Mouse (Mus musculus): ENCODE measurements around the gene Znfx1.

The Znfx1 gene

DNA sequence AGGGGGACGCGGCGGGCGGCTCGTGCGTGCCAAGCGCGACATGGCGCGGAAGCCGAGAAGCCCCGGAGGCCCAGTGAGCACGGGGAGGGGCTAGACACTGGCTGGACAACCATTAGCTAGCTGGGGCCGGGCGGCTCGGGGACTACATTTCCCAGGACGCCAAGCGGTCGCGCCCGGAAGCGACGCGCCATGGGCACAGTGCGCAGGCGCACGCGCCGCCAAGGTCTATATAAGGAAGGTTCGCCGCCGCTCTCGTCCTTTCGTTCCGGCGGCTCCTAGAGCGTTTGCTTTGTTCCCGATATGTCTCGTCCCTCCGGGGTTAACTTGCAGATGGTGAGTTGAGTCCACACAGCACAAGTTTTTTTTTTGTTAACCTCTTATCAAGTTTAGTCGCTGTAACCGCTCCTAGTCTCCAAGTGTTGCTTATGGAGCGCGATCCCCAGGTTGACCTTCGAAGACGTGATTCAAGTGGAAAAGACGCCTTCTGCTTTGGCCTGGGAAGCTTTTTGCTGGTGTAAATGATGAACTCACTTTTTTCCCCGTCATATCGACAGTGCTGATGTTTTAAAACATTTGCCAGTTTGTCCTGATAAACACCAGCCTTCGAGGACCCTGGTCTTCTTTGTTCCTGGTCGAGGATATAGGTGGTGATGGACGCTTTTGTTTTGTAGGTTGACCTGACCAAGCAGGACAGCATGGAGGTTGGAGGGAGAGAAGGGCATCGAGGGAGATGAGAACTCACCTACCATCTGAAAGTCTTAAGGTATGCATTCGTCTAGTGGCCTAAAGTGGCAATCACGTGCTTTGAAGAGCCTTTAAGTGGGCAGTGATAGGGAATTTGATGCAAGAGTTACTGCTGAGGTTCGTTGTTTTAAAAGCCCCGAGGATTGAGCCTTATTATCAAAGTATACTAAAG, at the start of gene Znfx1:
Gene Znfx1, minus strand, starts transcription at position 51 of the 916 bp plus-strand sequence.
- peak; percentile 97 for DNase-seq

DNA sequence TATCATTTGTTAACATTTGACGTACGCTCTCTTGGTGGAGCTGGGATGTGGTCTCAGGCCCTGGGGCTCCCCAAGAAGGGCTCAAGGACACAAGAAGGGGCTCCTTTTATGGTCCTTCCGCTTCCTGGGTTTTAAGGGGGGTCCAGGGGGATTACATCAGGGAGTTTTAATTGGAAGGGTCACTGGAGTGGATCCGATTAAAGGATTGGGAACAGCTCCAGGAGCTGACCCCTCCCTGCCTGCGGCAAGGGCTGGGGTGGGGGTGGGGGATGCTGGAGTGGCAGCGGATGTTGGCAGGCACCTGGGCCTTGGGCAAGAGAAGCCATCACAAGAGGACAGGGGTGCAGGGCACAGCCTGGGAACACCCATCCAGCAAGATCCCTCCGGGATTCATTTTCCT, 49.4 kb upstream of the Znfx1 start:
- DNase-seq: peak; percentile 47

DNA sequence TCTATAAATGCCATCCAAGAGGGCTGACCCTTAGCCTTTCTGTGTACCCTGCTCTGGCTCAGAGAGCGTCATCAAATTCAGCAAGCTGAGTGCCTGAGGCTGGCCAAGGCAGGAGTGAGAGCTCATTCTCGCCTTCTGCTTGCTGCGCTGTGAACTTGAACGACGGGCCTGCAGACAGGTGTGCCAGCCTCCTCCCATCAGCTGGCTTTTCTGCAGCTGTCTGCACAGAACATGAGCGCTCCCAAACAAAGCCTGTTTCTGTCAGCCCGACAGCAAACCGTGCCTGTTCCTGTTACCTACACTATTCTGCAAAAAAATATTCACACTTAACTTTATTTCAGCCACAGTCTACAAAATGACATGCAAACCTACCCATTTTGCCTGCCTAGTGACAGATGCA, 46.7 kb upstream of the Znfx1 start:
- DNase-seq: no peak

DNA sequence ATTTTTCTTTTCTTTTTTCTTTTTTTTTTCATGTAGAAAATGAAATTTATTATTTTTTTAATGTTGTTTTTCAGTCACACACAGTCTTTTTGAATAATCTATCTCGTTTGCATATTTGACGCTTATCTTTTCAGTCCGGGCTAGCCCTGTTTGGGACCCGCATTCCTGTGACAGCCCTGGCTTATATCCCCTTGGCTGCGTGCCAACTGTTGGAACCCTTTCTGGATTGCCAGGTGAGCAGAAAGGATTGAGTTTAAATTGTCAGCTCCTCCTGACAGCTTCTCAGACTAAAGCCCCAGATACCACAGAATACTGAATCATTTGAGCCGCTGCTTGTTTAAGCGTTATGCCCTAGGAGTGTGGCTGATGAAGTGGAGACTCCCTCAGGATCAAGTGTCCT, 40.7 kb upstream of the Znfx1 start:
- DNase-seq: peak; percentile 57

DNA sequence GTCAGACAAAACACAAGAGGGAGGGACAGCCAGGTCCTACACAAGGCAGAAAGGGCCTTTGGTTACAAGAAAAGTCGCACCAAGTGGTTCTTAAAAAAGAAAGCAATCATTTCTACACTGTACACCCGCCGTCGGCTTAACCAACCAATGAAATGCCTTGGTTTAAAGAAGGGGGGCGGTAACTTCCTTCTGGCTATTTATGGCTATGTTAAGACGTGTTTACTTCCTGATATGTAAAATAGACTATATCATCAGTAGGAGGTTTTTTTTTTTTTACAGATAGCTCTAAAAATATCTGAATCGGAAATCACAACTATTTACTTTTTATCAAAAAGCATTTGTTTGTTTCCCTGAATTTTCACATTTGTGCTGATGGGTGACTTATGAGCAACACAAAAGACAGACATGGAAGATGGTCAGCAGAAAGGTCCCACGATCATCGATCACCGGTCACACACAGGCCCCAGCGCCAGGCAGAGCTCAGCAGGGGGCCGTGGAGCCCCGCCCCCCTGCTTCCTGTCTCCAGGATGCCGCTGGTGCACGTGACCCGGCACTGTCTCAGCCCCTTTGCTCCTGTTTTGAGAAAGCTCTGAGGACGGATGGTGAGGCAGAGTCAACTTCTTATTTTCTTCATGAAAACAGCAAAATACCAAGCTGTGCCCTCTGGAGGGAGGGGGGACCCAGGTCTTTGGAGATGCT, 39.1 kb upstream of the Znfx1 start:
- DNase-seq: peak; percentile 71

DNA sequence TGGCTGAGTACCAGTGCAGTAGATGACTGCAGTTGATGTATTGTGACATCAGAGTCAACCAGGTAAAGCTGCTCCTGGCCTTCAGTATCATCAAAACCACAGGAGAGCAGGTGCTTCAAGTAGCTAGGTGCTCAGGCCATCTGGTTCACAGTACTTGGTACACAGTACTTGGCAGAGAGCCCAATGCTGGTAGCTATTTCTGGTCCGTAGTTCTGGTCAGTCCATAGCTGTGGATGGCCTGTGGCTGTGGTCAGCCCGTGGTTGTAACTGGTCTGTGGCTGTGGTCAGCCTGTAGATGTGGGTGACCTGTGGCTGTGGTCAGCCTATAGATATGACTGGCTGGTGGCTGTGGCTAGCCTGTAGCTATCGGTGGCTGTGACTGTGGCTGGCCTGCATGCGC, 31.9 kb upstream of the Znfx1 start:
- no peak for DNase-seq

DNA sequence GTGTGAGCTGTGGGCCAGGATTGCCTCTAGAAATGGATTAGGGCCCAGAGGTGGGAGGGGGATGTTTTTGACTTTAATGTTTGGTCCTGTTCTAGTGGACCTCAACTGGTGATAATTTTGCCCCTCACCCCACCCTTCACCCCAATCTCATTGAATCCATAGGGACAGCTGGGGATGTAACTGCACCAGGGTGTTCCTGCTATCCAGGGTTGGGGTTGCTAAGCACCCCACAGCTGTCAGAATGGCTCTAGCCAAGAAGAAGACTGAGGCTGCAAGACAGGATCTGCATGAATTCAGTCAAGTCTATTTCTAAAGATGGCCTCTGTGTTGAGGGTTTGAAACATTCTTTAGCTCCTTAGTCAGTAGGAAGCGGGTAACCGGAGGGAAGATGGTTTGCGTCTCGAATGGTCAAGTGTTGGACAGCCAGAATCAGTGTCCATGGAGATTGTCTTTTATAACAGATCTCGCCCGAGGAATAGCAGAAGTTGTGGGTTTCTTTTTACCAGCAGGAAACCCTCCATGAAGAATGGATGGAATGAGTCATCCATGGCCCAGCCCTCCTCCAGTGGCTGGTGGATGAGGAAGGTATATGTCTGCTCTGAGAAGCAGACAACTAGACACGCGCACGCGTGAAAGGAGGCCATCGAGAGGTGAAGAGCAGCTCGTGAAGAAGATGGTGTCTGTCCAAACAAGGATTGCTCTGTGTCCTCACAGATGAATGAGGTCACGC, 30.5 kb upstream of the Znfx1 start:
- no peak for DNase-seq

DNA sequence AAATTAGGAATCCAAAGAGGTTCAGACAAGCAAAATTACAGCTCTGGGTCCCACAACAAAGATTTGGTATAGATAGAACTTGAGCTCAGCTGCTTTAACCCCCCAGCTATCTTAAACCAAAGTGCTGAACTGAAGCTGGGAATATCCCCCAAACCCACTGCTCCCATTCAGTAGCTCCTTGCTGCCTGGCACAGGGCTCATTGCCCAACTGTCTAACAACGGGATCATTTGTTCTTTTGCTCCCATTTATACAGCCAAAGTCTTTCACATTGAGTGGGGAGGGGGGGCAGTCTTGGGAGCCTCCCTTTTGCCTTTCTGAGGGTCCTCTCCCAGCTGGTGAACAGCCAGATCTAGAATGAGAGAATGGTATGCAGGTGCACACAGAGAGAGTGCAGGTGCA, 27.5 kb upstream of the Znfx1 start:
- DNase-seq: no peak

DNA sequence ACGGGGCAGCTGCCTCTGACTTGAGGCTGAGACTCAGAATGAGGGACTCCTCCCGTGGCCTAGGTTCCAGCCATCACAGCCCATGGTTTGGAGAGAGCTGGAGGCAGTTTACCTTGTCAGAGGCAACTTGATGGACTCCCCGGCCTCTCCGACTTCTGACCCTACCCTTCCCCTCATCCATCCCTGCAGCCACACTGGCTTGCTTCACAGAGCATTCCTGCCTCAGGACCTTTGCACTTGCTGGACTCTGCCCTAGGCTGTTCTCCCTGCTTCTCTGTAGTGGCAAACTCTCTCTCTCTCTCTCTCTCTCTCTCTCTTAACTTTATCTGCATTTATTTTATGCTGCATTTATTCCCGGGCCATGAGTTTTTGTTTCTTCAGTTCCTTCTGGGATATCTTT, 24.0 kb upstream of the Znfx1 start:
- DNase-seq: no peak

DNA sequence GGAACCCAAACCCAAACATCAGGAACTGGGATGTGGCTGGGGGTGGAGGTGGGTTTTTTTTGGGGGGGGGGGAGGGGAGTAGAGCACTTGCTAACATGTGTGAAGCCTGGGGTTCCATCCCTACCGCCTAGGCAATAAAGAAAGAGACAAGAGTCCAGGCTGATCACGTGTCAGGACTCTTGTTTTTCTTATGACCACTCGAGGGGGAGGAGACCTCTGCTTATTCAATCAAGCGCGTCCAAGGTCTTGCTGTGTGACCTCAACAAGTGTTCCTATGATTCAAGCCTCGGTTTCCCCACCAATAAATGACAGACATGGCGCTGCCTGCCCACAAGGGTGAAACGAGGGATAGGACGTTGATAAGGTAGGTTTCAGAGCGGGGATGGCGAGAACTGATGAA, 23.3 kb upstream of the Znfx1 start:
- no peak for DNase-seq

DNA sequence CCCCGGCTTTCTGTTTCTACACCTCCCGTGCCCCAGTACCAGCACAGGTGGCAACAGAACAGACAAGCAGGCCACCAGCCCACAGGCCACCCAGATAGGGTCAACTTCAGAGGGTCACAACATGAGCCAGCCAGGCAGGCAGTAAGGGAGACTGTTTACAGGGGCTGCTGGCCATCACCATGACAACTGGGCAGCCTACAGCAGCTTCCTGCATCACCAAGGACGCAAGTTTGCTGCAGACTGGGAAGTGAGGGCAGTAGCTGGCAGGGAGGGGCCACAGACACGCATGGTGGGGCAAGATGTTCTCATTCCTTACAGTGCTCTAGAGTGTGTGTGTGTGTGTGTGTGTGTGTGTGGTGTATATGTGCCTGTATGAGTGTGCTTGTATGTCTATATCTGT, 18.8 kb upstream of the Znfx1 start:
- DNase-seq: peak; percentile 48

DNA sequence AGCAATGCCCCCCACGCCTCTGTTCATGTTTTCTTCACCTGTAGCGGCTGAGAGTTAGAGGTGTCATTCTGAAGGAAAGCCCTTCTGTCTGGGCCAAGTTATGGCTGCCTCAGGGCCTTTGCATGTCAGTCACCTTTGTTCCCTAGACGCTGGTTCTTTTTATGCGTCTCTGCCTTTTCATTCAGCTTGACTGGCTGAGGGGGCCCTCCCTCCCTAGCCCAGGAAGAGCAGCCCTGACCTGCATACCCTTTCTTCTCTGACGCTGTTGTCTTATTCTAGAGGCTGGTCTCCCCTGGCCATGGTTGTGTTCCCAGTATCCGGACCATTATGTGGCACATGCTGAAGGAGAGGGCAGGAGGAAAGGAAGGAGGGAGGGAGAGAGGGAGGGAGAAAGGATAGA, 18.3 kb upstream of the Znfx1 start:
- no peak for DNase-seq

DNA sequence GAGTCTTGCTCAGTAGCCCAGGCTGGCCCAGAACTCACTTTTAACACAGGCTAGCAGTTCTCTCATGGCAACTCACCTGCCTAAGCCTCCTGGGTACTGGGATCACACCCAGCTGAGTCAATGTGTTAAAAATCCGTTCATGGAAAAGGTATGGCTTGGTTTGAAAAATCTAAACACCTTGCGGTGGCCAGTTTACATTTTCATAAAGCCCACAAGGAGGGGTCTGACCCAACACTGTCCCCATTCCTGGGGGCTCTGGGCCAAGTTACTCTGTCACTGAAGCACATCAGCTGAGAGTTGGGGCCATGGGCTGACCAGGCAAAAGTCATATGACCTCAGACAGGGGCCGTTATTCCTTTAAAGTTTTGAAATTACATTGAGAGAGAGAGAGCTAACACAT, 17.6 kb upstream of the Znfx1 start:
- DNase-seq: no peak

DNA sequence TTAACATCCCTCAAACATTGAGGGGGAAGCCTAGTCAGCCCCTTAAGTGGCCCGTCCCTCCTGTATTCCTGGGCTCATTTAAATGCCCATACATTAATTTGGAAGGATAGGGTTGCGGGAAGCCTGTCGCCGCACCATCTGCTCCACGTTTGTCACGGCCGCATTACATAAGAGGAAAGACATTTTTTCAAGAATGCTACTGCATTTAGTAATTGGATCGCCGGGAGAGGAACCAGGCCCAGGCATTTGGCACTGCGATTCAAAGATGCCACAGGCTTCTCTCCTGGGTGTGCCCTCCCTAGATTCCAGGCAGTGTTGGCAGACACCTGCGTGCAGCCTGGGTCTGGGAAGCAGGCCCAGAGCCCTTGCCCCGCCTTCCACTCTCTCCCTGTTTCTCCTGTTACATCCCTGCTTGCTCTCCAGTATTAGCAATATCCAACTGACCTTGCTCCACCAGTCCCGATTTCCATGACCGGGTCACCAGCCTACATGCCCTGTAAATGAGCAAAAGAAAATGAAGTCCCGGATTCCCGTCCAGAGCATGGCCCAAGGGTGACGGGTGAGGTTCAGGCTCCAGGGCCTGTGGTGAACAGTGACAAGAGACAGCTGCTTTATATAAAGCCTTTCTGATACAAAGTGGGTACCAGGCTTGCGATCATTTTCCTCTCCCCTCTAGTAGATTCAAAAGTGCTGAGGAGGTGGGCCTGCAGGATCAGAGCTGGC, 16.9 kb upstream of the Znfx1 start:
- DNase-seq: no peak

DNA sequence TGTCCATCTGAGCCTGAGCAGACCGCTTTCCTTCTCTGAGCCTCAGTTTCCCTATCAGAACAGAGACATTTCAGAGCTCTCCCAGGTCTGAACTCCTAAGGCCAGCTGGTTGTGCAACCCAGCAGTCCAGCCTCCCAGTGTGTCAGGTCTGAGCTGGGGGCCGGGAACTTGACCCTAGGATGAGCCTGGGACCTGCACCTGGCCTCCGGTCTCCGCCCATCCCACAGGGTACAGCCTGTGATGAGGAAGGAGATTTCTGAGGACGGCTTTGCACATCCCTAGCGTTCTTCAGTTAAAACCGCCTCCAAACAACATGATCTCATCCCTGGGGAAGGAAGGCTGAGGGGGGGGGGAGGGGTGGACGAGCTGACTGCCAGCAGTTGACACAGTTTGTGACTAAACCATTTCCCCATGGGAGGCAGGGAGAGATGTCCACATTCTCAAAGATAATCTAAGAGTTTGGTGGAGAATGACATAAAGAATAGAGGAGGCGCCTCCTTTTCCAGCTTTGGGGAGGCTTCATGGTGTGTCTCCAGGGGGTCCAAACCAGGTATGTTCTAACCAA, 16.2 kb upstream of the Znfx1 start:
- no peak for DNase-seq

DNA sequence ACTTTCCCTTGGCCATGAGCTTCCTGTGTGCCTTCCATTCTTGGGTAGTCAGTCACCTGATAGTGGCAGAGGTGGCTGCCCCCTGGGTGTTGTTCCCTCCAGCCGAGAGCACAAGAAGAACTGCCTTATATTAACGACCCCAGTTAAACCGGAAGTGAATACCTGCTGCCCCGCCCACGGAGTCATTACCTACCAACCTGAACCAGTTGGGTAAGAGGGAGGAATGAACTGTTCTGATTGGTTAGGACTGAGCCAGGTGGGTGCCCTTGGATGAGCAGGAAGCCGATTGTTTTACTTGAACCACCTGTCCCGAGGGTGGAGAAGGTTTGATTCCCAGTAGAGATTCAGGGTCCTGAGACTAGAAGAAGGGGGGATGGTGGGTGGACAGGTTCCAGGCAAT, 15.7 kb upstream of the Znfx1 start:
- DNase-seq: no peak

DNA sequence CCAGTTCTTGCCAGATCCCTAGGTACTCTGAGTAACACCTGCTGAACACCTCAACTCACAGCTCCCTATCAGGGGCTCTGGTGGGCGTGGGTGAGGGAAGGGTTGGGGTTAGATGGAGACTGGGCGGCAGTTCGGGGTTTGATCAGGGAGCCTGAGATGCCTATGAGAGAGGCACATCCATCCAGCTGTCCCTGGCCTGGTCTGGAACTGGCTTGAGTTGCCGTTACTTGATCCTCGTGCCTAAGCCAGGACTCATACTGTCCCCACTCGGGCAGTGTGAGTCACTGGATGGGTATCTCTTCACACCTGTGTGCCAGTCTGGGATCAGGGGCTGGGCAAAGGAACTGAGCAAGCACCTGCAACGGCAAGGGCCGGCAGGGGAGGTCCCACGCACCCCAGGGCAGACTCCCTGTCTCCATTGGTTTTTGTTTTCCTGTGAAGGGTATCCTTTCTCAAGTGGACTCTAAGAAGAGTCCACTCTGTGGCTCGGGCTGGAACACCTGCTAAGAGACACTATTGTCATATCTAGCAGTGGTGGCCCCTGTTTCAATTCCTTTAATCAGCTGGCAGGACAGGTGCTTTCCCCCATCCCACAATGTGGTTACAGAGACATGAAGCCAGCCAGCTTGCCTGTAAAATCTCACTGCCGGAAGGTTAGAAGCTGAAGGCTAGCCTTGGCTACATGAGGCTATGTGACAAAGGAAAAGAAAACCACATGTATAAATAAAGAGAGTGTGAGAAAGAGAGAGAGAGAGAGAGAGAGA, 14.6 kb upstream of the Znfx1 start:
- DNase-seq: no peak

DNA sequence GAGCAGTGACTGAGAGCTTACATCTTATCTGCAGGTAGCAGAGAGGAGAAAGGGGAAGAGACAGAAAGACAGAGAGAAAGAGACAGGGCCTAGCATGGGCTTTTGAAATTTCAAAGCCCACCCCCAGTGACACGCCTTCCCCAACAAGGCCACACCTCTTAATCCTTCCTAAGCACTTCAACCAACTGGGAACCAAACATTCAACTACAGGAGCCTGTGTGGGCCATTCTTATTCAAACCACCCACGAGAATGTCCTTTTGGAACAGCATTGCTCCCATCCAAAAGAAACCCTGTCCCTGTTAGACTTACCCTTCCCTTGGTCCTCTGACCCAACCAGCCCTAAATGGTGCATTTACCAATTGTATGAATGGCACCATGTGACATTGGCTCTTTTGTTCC, 13.9 kb upstream of the Znfx1 start:
- DNase-seq: no peak

DNA sequence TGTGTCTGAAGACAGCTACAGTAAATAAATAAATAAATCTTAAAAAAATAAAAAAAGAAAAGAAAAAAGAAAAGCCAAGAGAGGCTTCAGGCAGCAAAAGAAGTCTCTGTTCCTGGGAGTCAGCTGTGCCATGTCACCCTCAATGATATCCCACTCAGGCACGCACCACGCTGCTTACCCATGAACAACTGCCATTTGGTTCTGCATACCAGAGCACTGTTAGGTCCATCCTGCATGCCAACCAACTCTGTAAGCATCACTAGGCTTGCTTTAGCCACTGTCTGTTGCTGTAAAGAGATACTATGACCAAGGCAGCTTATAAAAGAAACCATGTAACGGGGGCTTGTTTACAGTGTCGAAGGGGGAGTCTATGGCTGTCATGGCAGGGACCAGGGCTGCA, 13.5 kb upstream of the Znfx1 start:
- no peak for DNase-seq

DNA sequence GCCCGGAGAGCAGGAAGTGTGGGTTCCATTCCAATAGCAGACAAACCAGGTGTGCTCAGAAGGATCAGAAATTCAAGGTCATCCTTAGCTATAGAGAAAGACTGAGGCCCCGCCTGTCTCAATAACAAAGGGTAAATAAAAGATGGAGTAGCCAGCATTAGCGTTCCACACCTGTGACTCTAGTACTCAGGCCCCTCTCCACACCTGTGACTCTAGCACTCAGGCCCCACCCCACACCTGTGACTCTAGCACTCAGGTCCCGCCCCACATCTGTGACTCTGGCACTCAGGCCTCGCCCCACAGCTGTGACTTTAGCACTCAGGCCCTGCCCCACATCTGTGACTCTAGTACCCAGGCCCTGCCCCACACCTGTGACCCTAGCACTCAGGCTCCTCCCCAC, 11.8 kb upstream of the Znfx1 start:
- no peak for DNase-seq

DNA sequence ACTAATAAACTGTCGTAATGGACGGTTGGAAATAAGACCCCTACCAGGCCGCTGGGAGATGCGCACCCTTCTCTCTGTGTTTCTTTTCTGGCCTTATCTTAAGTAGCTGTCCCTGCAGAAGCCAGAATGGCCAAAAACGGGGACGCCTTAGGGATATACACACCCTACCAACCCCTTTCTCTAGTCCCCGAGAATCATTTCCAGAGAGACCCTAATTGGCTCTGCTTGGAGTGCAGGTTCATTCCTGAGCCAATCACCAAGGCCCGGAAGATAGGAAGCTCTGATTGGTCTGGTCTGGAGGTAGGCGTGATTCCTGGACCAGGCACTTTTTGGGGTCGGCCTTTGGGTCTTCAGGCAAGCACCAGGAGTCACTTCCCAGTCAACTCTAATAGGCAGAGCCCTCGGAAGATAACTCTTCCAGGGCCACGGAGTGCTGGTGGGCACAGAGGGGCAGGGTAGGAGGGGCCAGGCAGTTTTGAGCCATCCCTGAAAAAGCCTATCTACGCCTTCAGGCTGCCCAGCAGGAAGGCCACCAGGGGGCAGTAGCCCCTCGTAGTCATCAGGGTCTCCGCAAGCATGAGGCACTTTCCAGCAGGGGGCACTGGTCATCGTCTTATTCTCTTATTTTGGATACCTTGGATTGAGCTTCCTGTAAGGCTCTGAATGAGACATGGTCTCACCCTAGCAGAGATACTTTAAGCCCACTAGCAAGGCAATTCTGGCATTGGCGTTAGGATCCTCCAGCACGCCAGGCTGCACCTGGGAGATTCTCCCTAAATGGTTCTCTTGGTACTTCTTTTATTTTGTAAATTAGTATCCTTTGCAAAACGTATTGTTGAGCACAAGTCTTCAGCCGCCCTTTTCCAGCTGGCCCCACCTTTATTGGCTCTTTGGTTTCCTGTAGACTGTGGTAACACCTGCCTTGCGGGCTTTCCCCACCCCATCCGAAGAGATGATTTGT, 9.1 kb upstream of the Znfx1 start:
- DNase-seq: peak; percentile 98

Data from kidney, postnatal 10 days (tissue).